Mouse (Mus musculus) G1E (cell line): Measurements from ENCODE around the gene Pacsin1.

Experiments used
- CTCF ChIP-seq: IDR thresholded peaks from 2 replicates; pipeline ENCODE4 v1.5.1; 2012; ENCODE audit warnings: low read depth, low read length, inconsistent platforms, mixed read lengths
- GATA1 ChIP-seq: IDR thresholded peaks from 2 replicates; pipeline ENCODE4 v1.6.1; 2012; ENCODE audit warnings: borderline replicate concordance, low read length, inconsistent platforms, mixed read lengths
- GATA2 ChIP-seq: IDR thresholded peaks from 2 replicates; pipeline ENCODE4 v1.6.1; 2012; ENCODE audit warnings: low read depth, low read length, inconsistent platforms, borderline replicate concordance

DNA sequence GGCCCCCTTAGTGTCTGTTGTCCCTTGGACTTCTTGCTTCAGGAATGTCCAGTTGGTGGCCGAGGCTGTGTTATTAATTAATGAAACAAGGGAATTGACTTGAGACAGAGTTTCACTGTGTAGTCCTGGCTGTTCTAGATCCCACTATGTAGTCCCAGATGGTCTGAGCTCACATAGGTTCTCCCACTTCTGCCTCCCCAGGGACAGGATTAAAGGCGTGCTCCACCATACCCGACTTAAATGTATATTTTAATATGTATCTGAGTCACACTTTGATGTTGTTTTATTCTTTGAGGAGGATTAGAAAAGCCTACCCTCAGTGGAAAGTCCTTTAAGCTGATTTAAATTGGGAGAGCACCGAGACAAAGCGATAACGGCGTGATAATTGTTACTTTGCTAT lies 21.0 kb downstream of the Pacsin1 start:
- TF ChIP-seq CTCF = no peak
- no peak for TF ChIP-seq GATA2
- no peak for TF ChIP-seq GATA1
